Mouse (Mus musculus) cerebellum, adult 9-10 months (tissue): ENCODE data around the gene Tgif2lx1.
"Not testable (repeated sequence)": the region's sequence is repeated elsewhere in the genome, so short reads cannot be mapped to it uniquely, and the experiment has no call there.

Experiments used
- DNase-seq: peaks from one replicate; pipeline ENCODE4 v3.0.0; 2022

Gene Tgif2lx1

DNA sequence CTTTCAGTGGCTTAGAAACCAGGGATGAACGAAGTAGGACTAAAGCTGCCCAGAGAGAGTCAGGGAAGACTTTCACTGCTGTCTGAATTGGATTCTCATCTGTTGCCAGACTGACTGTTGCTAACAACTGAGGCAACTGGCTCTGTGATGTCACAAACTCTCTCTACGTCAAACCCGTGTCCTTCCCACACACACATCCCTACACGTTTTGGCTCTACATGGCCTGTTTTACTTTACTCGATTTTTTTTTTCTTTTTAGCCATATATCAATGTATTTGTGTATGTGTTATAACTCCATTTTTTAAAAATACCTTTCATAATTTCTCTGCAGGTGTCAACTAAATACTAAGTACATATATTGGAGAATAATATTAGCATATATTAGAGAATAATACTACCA is at the start of gene Tgif2lx1:
TSS of gene Tgif2lx1 (minus strand) at position 101 of the 400 bp plus-strand sequence.
- DNase-seq = not testable (repeated sequence)
